Mouse (Mus musculus) heart, embryonic 13.5 days (tissue): ENCODE data around the gene Scarf1. TPM values are rescaled to one million over a fixed set of nuclear protein-coding genes. Genes with fewer than 3 reads are reported as not detected.
A peak's percentile ranks its signal among the peaks of the same experiment; 100 is the strongest.

Source experiments
- ATAC-seq: fragments of 200-750 bp; cut with Nextera tagmentation; 2 replicates; pipeline ENCODE4 v1.8.0; 2017; ENCODE audit warnings: moderate TSS enrichment; ENCODE audit not compliant: insufficient number of reproducible peaks, low FRiP score, low TSS enrichment; ENCODE audit errors: extremely low read depth
- H3K27ac ChIP-seq: fragments of 300-500 bp; sonication (generic); replicated peaks from 2 replicates; pipeline ENCODE4 v1.5.1; 2015; ENCODE audit warnings: moderate library complexity, mild to moderate bottlenecking, inconsistent platforms
- H3K27me3 ChIP-seq: fragments of 300-500 bp; sonication (generic); replicated peaks from 2 replicates; pipeline ENCODE4 v1.6.1; 2015; ENCODE audit warnings: mild to moderate bottlenecking, inconsistent platforms
- H3K36me3 ChIP-seq: fragments of 300-500 bp; sonication (generic); 2 replicates; pipeline ENCODE4 v1.6.1; 2015; ENCODE audit warnings: mild to moderate bottlenecking, inconsistent platforms
- H3K4me1 ChIP-seq: fragments of 300-500 bp; sonication (generic); 2 replicates; pipeline ENCODE4 v1.6.1; 2015; ENCODE audit warnings: inconsistent platforms
- H3K4me2 ChIP-seq: fragments of 300-500 bp; sonication (generic); 2 replicates; pipeline ENCODE4 v1.6.1; 2015; ENCODE audit warnings: inconsistent platforms, mild to moderate bottlenecking, moderate library complexity
- H3K4me3 ChIP-seq: fragments of 300-500 bp; sonication (generic); 2 replicates; pipeline ENCODE4 v1.5.1; 2015; ENCODE audit warnings: moderate library complexity, mild to moderate bottlenecking, inconsistent platforms
- H3K9ac ChIP-seq: fragments of 300-500 bp; sonication (generic); 2 replicates; pipeline ENCODE4 v1.6.1; 2015; ENCODE audit warnings: inconsistent platforms, mild to moderate bottlenecking, moderate library complexity
- H3K9me3 ChIP-seq: fragments of 300-500 bp; sonication (generic); 2 replicates; pipeline ENCODE4 v1.6.1; 2016; ENCODE audit warnings: inconsistent platforms
- WGBS: fragments of 180-500 bp; shearing (Covaris S2); methylation state at CpG from one replicate; pipeline ENCODE4 v1.1.7; 2015; ENCODE audit warnings: mixed read lengths; 5-methylcytosine and 5-hydroxymethylcytosine counted together
- polyA plus RNA-seq: library from polyadenylated mRNA; unstranded; fragments of >200 nt; fragmentation: Nextera tagmentation; extraction: Ambion mirVana; gene quantifications from 2 replicates; pipeline ENCODE4 v1.2.1, GENCODE M21; 2015

Gene Scarf1
- polyA plus RNA-seq, 1 experiment from 2014 or later, result 13.2 TPM

DNA sequence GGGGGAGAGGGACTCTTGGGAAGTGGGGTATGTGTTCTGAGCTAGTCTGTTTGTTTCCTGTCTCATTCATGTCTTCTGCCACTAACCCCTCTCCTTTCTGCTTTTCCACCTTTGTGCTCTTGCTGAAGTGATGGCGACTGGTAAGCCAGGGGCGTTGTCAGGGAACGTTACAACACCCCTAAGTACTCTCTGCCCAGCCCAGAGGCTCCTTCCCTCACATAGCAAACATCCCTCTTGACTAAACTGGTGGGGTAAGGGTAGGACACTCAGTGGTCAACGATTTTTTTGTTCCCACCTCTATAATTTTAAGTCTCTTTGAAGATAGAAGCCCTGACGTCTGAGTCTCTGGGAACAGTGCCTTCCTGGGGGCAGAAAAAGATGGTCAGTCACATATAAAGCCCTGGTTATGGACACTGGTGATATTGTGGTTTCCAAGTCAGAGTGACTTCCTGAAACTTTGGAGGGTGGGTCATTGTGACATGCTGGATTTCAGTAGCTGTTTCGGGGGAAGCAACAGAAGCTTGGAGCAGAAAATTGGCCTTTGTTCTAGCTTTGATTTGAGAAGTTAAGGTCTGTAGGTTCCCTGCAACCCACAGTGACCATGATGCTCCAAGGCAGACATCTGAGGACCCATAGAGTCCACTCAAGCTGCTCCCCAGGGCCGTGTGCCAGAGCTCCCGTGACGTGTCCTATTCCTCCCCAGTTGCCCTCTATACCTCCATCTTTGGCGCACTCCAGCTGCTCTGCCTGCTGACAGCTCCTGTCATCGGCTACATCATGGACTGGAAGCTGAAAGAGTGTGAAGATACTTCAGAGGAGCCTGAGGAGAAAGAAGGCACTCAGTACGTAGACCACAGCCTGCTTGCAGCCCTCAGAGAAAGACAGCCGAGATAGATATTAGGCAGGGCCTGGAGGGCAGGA lies 53.2 kb downstream of the Scarf1 start:
- peaks cover 59% of the 10 kb centered on the region for H3K4me1 ChIP-seq
- 43% methylated on average over 13 of the region's 13 CpGs for WGBS

DNA sequence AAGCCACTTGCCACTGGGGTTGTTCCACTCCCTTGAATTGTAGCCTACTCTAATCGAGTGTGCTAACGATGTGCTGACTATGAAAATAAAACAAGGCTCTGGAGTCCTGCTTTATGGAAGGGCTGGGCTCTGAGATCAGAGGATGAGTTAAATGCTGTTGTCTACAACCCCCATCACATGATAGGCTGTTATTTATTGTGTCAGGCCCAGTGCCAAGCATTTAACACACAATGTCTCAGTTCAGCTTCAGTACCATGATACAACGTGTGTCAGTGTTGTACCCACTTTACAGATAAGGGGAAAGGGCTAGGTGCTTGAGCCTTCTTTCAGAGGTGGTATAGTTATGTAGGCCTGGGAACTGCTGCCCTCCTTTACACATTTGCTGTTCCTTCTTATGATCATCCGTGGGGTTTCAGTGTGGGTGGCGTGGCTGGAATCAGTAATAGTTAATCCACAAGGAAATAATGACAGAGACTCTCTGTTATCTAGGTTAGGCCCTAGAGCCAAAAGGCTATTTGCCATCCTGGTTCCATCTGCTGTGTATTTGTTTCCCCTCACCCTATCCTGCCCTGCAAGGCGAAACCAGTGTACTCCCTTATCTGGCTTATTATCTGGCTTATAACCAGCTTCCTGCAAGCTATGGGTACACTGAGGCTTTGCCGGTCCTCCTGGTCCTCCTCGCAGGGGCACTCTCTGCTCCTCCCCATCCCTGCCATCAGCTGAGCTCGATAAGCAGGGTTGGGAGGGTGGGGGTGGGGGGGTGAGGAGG lies 54.2 kb downstream of the Scarf1 start:
- WGBS, result 28% methylated on average over 9 of the region's 9 CpGs
- 0 out of 2 replicates have a peak overlapping the region, but pooled peaks have one; percentile 30 for H3K4me2 ChIP-seq
- H3K27ac ChIP-seq, result no peak overlapping the region
- H3K9ac ChIP-seq, result peak overlapping the region; percentile 8; the same call in 1 of the 2 replicates
- peaks cover 8% of the 10 kb centered on the region; the same call in 1 of the 2 replicates for H3K36me3 ChIP-seq
- peaks cover 52% of the 10 kb centered on the region for H3K27me3 ChIP-seq
- no peak for ATAC-seq
- no peaks in the 10 kb centered on the region for H3K9me3 ChIP-seq
- no peak overlapping the region for H3K4me3 ChIP-seq
- H3K4me1 ChIP-seq, result peaks cover 62% of the 10 kb centered on the region

More for the DNA sequence above, 53.2 kb downstream of the Scarf1 start:
- 0 out of 2 replicates have a peak overlapping the region, but pooled peaks have one; percentile 30 for H3K4me2 ChIP-seq
- H3K27me3 ChIP-seq, result peaks cover 46% of the 10 kb centered on the region
- H3K27ac ChIP-seq, result no peak overlapping the region
- peak; percentile 34; the same call in 1 of the 2 replicates for ATAC-seq
- H3K9ac ChIP-seq, result no peak overlapping the region
- H3K9me3 ChIP-seq, result no peaks in the 10 kb centered on the region
- peaks cover 8% of the 10 kb centered on the region; the same call in 1 of the 2 replicates for H3K36me3 ChIP-seq
- no peak overlapping the region for H3K4me3 ChIP-seq

DNA sequence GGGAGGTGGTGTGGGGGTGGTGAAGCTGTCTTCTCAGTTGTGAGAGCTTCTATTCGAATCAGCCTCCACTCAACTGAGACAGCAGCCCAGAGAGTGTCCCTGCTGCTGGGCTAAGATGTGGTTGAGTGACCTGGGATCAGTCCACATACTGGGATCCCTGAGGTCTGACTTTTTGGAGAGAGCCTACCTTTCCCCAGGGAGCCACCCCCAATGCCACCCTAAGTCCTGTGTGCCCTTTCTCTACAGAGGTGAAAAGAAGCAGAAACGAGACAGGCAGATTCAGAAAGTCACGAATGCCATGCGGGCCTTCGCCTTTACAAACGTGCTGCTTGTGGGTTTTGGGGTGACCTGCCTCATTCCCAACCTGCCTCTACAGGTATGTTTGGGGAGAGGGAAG lies 54.8 kb downstream of the Scarf1 start:
- no peak for ATAC-seq
- Histone ChIP-seq H3K27ac (no peak overlapping the region), H3K4me1 (peaks cover 62% of the 10 kb centered on the region), H3K9me3 (no peaks in the 10 kb centered on the region), H3K4me2 (no peak overlapping the region), H3K9ac (0 out of 2 replicates have a peak overlapping the region, but pooled peaks have one; percentile 8), H3K36me3 (peaks cover 8% of the 10 kb centered on the region; the same call in 1 of the 2 replicates), H3K27me3 (peaks cover 48% of the 10 kb centered on the region), H3K4me3 (no peak overlapping the region)
- WGBS, result 70% methylated on average over 6 of the region's 6 CpGs

DNA sequence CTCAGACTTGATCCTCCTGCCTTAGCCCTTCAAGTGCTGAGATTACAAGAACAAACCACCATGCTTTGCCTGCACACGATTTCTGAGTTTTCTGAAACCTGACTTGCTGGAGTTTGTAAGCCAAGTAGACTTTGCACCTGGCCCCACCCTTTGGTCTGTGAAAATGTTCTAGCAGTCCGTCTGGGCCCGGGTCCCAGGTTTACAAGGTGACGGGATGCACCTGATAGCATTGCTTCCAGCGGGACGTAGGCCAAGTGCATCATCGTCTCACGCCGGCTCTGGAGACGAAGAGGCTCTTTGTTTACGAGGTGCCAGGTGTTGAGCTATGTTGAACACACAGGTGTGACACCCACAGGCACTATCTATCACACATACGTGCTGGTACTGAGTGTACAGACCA lies 55.6 kb downstream of the Scarf1 start:
- H3K9me3 ChIP-seq, result no peaks in the 10 kb centered on the region
- WGBS, result 89% methylated on average over 12 of the region's 12 CpGs
- H3K4me3 ChIP-seq, result no peak overlapping the region
- ATAC-seq, result no peak
- peaks cover 49% of the 10 kb centered on the region for H3K27me3 ChIP-seq
- no peak overlapping the region for H3K9ac ChIP-seq
- H3K27ac ChIP-seq, result no peak overlapping the region
- peaks cover 8% of the 10 kb centered on the region; the same call in 1 of the 2 replicates for H3K36me3 ChIP-seq
- H3K4me1 ChIP-seq, result peaks cover 55% of the 10 kb centered on the region
- no peak overlapping the region for H3K4me2 ChIP-seq

DNA sequence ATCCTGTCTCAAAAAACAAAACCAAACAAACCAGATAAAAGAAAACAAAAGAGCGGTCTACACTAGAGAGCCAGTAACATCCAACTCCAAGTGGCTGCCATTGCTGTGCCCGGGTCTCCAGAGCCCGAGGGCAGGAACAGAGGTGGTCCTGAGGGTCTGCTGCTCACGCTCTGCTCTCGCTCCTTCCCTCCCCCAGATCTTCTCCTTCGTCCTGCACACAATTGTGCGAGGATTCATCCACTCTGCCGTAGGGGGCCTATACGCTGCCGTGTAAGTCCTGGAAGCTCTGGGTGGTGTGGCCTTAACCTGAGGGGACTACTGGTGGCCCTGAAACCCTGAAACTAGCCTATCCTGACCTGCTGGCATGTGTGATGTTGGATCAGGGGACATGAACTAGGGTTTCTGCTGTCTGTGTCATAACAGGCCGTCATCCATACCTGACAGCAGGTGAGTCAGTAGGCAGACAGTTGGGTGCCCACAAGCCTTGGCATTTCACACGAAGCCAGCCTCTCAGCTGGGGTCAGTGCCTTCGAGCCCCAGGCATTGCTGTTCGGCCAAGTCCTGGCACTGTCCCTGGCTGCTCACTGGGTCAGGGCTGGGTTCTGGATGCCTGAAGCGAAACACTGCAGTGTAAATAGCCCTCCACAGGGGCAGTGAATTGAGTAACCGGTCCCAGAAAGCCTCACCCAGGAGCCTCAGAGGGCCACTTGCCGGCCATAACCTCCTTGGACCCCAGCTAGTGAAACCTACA lies 57.2 kb downstream of the Scarf1 start:
- no peak overlapping the region for H3K9ac ChIP-seq
- H3K4me1 ChIP-seq, result peaks cover 41% of the 10 kb centered on the region
- H3K36me3 ChIP-seq, result peaks cover 8% of the 10 kb centered on the region; the same call in 1 of the 2 replicates
- H3K4me2 ChIP-seq, result no peak overlapping the region
- 89% methylated on average over 17 of the region's 17 CpGs for WGBS
- no peak overlapping the region for H3K27ac ChIP-seq
- ATAC-seq, result no peak
- peaks cover 56% of the 10 kb centered on the region for H3K27me3 ChIP-seq
- H3K4me3 ChIP-seq, result no peak overlapping the region
- H3K9me3 ChIP-seq, result no peaks in the 10 kb centered on the region

DNA sequence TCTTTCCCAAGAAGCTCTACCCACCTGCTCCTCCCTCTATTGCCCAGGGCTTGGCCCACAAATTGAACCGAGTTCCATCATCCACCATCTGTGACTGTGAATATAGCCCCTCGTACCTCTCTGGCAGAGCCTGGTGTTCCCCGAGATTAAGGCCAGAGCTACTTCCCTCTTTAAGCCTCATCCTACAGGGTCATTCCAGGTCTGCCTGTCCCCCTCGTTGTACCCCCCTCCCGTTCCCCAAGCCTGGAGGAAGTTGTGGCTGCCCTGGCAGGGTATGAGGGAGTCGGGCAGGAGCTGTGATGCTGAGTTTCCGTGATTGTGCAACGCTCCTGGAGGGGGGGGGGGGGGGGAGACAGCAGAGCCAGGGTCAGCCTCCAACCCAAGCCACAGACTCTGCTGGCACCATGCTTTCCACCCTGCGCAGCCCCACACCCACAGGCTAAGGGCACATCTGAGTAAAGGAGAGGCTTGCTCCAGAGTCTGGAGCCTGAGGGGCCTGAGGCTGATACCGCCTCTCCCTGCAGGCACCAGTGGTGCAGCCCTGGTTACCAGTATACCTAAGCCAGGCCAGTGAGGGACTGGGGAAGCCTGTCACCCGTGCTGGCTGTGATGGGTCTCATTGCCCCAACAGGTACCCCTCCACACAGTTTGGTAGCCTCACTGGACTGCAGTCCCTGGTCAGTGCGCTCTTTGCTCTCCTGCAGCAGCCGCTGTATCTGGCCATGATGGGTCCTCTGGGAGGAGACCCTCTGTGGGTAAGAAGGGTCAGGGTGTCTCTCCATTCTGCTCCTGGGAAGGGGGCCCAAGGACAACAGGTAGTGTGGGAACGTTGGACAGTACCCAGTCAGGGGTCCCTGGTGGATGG lies 58.0 kb downstream of the Scarf1 start:
- WGBS, result 70% methylated on average over 14 of the region's 14 CpGs
- Histone ChIP-seq H3K4me3 (no peak overlapping the region), H3K9ac (no peak overlapping the region), H3K4me2 (no peak overlapping the region), H3K27me3 (peaks cover 56% of the 10 kb centered on the region), H3K4me1 (peaks cover 33% of the 10 kb centered on the region), H3K9me3 (no peaks in the 10 kb centered on the region), H3K27ac (no peak overlapping the region), H3K36me3 (peaks cover 8% of the 10 kb centered on the region; the same call in 1 of the 2 replicates)
- no peak for ATAC-seq

DNA sequence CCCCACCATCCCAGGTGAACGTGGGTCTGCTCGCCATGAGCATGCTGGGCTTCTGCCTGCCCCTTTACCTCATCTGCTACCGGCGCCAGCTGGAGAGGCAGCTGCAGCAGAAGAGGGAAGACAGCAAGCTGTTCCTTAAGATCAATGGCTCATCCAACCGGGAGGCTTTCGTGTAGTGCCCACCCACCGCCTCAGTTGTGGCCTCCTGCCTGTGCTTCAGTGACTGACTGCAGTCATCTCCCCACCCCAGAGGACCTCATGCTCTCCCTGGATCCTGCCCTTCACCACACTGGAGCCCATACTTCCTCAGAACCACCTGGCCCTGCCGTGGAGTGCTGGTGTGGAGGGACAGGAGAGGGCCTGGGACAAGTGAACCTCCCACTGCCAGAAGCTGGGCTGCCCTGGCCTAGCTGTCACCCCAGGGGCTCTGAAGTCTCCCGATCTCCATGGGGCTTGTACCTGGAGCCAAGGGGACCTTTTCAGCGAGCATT lies 59.0 kb downstream of the Scarf1 start:
- H3K4me2 ChIP-seq, result peak overlapping the region; percentile 4; the same call in 1 of the 2 replicates
- WGBS, result 31% methylated on average over 10 of the region's 10 CpGs
- ATAC-seq, result no peak

DNA sequence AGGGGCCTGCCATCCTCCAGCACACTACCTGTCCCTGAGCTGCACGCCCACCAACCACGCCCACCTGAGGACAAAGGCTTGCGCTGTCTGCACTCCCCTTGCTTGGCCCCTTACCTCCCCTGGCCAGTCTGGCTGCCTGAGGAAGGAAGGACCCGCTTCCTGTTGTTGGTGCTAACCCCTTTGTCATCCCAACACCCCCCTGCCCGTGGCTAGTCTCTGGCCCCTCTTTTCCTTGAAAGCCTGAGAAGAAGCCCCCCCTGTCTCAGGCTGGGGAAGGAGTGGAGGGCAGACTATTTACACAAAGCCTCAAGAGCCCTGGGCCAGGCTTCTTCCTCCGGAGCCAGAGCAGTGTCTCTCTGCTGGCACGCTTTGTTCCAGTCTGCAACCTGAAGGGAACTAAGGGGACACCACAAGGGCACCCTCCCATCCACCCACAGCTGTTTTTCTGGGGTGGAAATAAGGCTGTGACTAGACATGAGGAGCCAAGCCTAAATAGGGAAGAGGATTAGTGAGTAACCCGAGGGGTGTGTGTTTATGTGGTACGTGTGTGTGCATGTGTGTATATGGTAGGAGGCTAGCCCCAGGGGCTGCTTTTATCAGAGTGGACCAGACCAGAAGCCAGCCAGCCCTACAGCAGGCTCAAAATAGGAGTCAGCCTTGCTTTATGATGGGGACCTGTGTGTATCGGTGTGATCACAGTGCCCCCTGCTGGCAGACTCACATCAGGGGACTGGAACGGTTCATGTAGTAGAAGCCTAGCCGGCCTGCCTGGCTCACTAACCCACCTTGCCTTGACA lies 59.7 kb downstream of the Scarf1 start:
- peaks cover 16% of the 10 kb centered on the region for H3K4me1 ChIP-seq
- H3K4me2 ChIP-seq, result peak overlapping the region; percentile 4
- ATAC-seq, result peak; percentile 62
- WGBS, result 13% methylated on average over 12 of the region's 12 CpGs
- peak overlapping the region; percentile 38 for H3K27ac ChIP-seq
- H3K36me3 ChIP-seq, result peaks cover 8% of the 10 kb centered on the region; the same call in 1 of the 2 replicates
- H3K9me3 ChIP-seq, result no peaks in the 10 kb centered on the region
- peak overlapping the region; percentile 34 for H3K9ac ChIP-seq
- H3K27me3 ChIP-seq, result peaks cover 53% of the 10 kb centered on the region
- H3K4me3 ChIP-seq, result no peak overlapping the region

More for the DNA sequence above, 59.0 kb downstream of the Scarf1 start:
- Histone ChIP-seq H3K4me1 (peaks cover 23% of the 10 kb centered on the region), H3K36me3 (peaks cover 8% of the 10 kb centered on the region; the same call in 1 of the 2 replicates), H3K27me3 (peaks cover 56% of the 10 kb centered on the region), H3K9ac (peak overlapping the region; percentile 34), H3K27ac (no peak overlapping the region), H3K9me3 (no peaks in the 10 kb centered on the region), H3K4me3 (no peak overlapping the region)

DNA sequence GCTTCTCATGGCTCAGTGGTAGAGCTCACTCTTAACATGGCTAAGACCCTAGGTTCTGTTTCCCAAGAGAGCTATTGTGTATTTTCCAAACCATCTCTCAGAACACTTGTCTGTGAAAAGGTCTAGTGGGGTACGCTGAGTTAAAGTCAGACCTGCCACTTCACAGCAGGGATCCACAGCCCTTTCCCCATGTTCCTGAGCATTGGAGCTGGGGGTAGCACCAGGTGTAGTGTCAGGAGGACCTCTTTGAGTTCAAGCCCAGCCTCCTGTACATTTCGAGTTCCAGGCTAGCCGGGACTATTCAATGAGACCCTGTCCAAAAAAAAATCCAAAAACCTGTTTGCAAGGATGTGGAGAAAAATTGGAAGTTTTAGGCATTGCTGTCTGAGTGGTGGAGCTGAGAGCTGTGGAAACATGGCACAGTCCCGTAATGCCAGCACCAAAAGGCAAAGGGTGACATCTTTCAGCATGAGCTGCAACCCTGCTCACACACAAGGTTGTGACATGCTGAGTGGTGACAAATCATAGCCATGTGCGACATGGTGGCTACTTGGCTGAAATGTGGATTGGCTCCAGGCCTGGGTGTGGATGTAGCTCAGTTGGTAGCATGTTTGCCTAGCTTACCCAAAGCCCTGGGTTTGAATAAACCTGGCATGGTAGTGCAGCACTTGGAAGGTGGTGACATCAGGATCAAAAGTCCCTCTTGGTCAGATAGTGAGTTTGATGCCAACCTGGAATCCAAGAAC lies 61.2 kb downstream of the Scarf1 start:
- H3K4me3 ChIP-seq, result no peak overlapping the region
- H3K36me3 ChIP-seq, result no peaks in the 10 kb centered on the region
- H3K4me2 ChIP-seq, result no peak overlapping the region
- ATAC-seq, result no peak
- peaks cover 15% of the 10 kb centered on the region for H3K4me1 ChIP-seq
- WGBS, result 75% methylated on average over 5 of the region's 5 CpGs
- H3K27ac ChIP-seq, result no peak overlapping the region
- H3K27me3 ChIP-seq, result peaks cover 38% of the 10 kb centered on the region
- H3K9ac ChIP-seq, result no peak overlapping the region
- no peaks in the 10 kb centered on the region for H3K9me3 ChIP-seq
